ENCODE assay signal across 9 mouse cellular contexts in the genomic region with DNA sequence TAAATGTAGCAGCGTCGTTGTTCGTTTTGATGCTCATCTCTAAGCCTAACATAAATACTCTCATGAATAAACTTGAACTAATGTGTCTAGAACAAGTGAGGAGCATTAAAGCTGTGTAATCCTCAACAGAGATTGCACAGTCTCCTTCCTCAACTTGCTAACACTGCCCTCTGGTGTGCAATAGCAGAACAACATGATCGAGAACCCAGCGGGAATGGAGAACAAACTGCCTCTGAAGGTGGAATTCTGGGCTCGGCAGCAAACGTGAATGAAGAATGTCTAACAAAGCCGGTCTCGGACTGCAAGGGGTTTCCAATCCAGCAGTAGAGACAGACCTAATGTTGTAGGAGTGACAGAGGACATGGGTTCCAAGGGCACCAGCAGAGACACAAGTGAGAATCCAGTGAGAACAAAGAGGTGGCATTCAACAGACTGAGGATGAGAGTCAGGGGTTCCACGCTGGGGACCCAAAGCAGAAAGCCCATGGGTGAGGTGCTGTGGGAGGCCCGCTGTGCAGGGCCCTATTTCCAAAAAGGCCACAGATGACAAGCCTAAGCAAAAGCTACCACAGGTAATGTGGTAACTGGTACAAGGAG. TPM values are rescaled to one million over a fixed set of nuclear protein-coding genes. Genes with fewer than 3 reads are reported as not detected.
DNase-seq lines count a peak whose midpoint lies in the region; ATAC-seq lines count a peak whose summit lies in the region.
"Had no signal": no experiment of that assay in that cellular context is flagged by ENCODE, and none has a peak within 500 bp of the region (broad histone marks: within the 10 kb centered on the region; RNA-seq: fewer than 3 reads in every experiment).

No protein-coding gene starts in this region.

- WGBS in limb, embryonic 10.5 days, result 26% methylated on average over 11 of the region's 11 CpGs
- WGBS in midbrain, embryonic 14.5 days, result 21% methylated on average over 11 of the region's 11 CpGs

- no peaks in the 10 kb centered on the region for H3K36me3 ChIP-seq in limb, embryonic 10.5 days
- H3K36me3 ChIP-seq in midbrain, embryonic 14.5 days (ENCODE audit: control insufficient read depth, insufficient read depth, low read length), result no peaks in the 10 kb centered on the region
- H3K36me3 ChIP-seq: embryonic facial prominence, embryonic 13.5 days had no signal

- H3K4me2 ChIP-seq in midbrain, embryonic 14.5 days (ENCODE audit: low read length), result 0 out of 2 replicates have a peak overlapping the region, but pooled peaks have one; percentile 16
- H3K4me2 ChIP-seq: embryonic facial prominence, embryonic 13.5 days had no signal

- H3K4me3 ChIP-seq in limb, embryonic 10.5 days, result no peak overlapping the region
- no peak overlapping the region for H3K4me3 ChIP-seq in midbrain, embryonic 14.5 days (replicated peaks; ENCODE audit: low read depth, low read length)
- H3K4me3 ChIP-seq: embryonic facial prominence, embryonic 13.5 days had no signal

- ATAC-seq in midbrain, embryonic 14.5 days (ENCODE audit: low FRiP score, low TSS enrichment), result no peak; the same call in 1 of the 2 replicates

- H3K4me1 ChIP-seq in limb, embryonic 10.5 days, result 0 out of 2 replicates have a peak, but pooled peaks cover 16% of the 10 kb centered on the region
- no peaks in the 10 kb centered on the region for H3K4me1 ChIP-seq in midbrain, embryonic 14.5 days (ENCODE audit: control insufficient read depth, insufficient read depth, low read length)

- H3K9me3 ChIP-seq in limb, embryonic 10.5 days (replicated peaks), result no peaks in the 10 kb centered on the region
- H3K9me3 ChIP-seq in midbrain, embryonic 14.5 days (ENCODE audit: control insufficient read depth, low read length), result no peaks in the 10 kb centered on the region
- H3K9me3 ChIP-seq: embryonic facial prominence, embryonic 13.5 days had no signal

- DNase-seq in A20 (ENCODE audit: low read depth, low spot score), result peak; percentile 59
- DNase-seq in adrenal gland, adult 2 months, result peak; percentile 77
- DNase-seq in embryo, embryonic 10 days (ENCODE audit: low spot score), result peak; percentile 89
- DNase-seq in gastrocnemius, postnatal 4 days (ENCODE audit: low spot score in 2 of 2), result peak; percentile 66 to 81
- peak; percentile 84 for DNase-seq in kidney, adult 18-20 months
- DNase-seq in limb, embryonic 10.5 days (ENCODE audit: low spot score), result peak; percentile 75
- peak; percentile 91 for DNase-seq in midbrain, embryonic 14.5 days
- peak; percentile 50 for DNase-seq in spleen, adult 12 weeks (ENCODE audit: low spot score)

- H3K27me3 ChIP-seq in limb, embryonic 10.5 days (ENCODE audit: low read depth, poor library complexity, severe bottlenecking), result no peaks in the 10 kb centered on the region
- H3K27me3 ChIP-seq in midbrain, embryonic 14.5 days (ENCODE audit: control insufficient read depth, insufficient read depth, low read length), result no peaks in the 10 kb centered on the region
- H3K27me3 ChIP-seq: embryonic facial prominence, embryonic 13.5 days had no signal

- no peak overlapping the region for H3K9ac ChIP-seq in midbrain, embryonic 14.5 days (replicated peaks; ENCODE audit: low read length)
- H3K9ac ChIP-seq: embryonic facial prominence, embryonic 13.5 days had no signal

- H3K27ac ChIP-seq in limb, embryonic 10.5 days, result peak overlapping the region; percentile 34; the same call in 1 of the 2 replicates
- H3K27ac ChIP-seq in midbrain, embryonic 14.5 days (replicated peaks; ENCODE audit: low read depth, low read length), result no peak overlapping the region
- H3K27ac ChIP-seq: embryonic facial prominence, embryonic 13.5 days had no signal

RNA-seq across cellular contexts. Expression of gene Sema3g, which starts 16.4 kb away (rescaled TPM):
- 10 to 100 TPM in 1 of 2 experiments, 1 to 10 TPM in 1; 5.2 to 11.2 TPM for total RNA-seq in adrenal gland, adult 2 months (2021)
- polyA plus RNA-seq in adrenal gland, adult 2 months (2012; rRNA removed), result 8.7 and 10.9 TPM in 2 replicates
- 10 to 100 TPM; 11.5 to 11.6 TPM for total RNA-seq in gastrocnemius, postnatal 4 days (2021)
- 0.51 and 0.73 TPM in 2 replicates for polyA plus RNA-seq in limb, embryonic 10.5 days (2016; fragmentation: Nextera tagmentation; extraction: Ambion mirVana)
- polyA plus RNA-seq in midbrain, embryonic 14.5 days (2014; fragmentation: Nextera tagmentation; extraction: Ambion mirVana), result 0.12 and 0.24 TPM in 2 replicates

RNA-seq across cellular contexts. Expression of gene Phf7, which starts 17.0 kb away (rescaled TPM):
- total RNA-seq in adrenal gland, adult 2 months (2021), result 1 to 10 TPM; 6.1 to 7.3 TPM
- polyA plus RNA-seq in adrenal gland, adult 2 months (2012; rRNA removed), result 4.6 and 4.8 TPM in 2 replicates
- 1 to 10 TPM; 7.3 to 9.4 TPM for total RNA-seq in gastrocnemius, postnatal 4 days (2021)
- polyA plus RNA-seq in limb, embryonic 10.5 days (2016; fragmentation: Nextera tagmentation; extraction: Ambion mirVana), result 11.3 and 11.7 TPM in 2 replicates
- 12.0 and 12.1 TPM in 2 replicates for polyA plus RNA-seq in midbrain, embryonic 14.5 days (2014; fragmentation: Nextera tagmentation; extraction: Ambion mirVana)

RNA-seq across cellular contexts. Expression of gene Bap1, which starts 17.2 kb away (rescaled TPM):
- total RNA-seq in adrenal gland, adult 2 months (2021), result 10 to 100 TPM; 59.5 to 60.5 TPM
- 63.2 and 72.0 TPM in 2 replicates for polyA plus RNA-seq in adrenal gland, adult 2 months (2012; rRNA removed)
- total RNA-seq in gastrocnemius, postnatal 4 days (2021), result 10 to 100 TPM; 49.3 to 53.2 TPM
- polyA plus RNA-seq in limb, embryonic 10.5 days (2016; fragmentation: Nextera tagmentation; extraction: Ambion mirVana), result 133 and 148 TPM in 2 replicates
- polyA plus RNA-seq in midbrain, embryonic 14.5 days (2014; fragmentation: Nextera tagmentation; extraction: Ambion mirVana), result 102 and 118 TPM in 2 replicates

RNA-seq across cellular contexts. Expression of gene Nisch, which starts 17.3 kb away (rescaled TPM):
- total RNA-seq in adrenal gland, adult 2 months (2021), result 100 to 1,000 TPM; 249 to 309 TPM
- polyA plus RNA-seq in adrenal gland, adult 2 months (2012; rRNA removed), result 412 and 462 TPM in 2 replicates
- 100 to 1,000 TPM; 258 to 277 TPM for total RNA-seq in gastrocnemius, postnatal 4 days (2021)
- polyA plus RNA-seq in limb, embryonic 10.5 days (2016; fragmentation: Nextera tagmentation; extraction: Ambion mirVana), result 491 and 543 TPM in 2 replicates
- polyA plus RNA-seq in midbrain, embryonic 14.5 days (2014; fragmentation: Nextera tagmentation; extraction: Ambion mirVana), result 280 and 343 TPM in 2 replicates

RNA-seq across cellular contexts. Expression of gene Tnnc1, which starts 26.0 kb away (rescaled TPM):
- total RNA-seq in adrenal gland, adult 2 months (2021), result 1 to 10 TPM; 1.3 to 1.7 TPM
- 0.36 TPM in 1 of 2 replicates, not detected in the other for polyA plus RNA-seq in adrenal gland, adult 2 months (2012; rRNA removed)
- total RNA-seq in gastrocnemius, postnatal 4 days (2021), result 100 to 1,000 TPM; 337 to 379 TPM
- polyA plus RNA-seq in limb, embryonic 10.5 days (2016; fragmentation: Nextera tagmentation; extraction: Ambion mirVana), result 2.7 and 3.8 TPM in 2 replicates
- polyA plus RNA-seq in midbrain, embryonic 14.5 days (2014; fragmentation: Nextera tagmentation; extraction: Ambion mirVana), result 2.1 and 2.6 TPM in 2 replicates
